Mouse (Mus musculus) bone marrow macrophage, adult 2 months (primary cell): ENCODE results near the gene Card10.

ENCODE experiments used
- CTCF ChIP-seq: IDR thresholded peaks from 2 replicates; pipeline ENCODE4 v1.5.1; 2012; ENCODE audit warnings: low read depth, mild to moderate bottlenecking, low read length, moderate library complexity
- POLR2A ChIP-seq: IDR thresholded peaks from 2 replicates; pipeline ENCODE4 v1.6.1; 2012; ENCODE audit warnings: mild to moderate bottlenecking, low read depth, low read length, borderline replicate concordance

- TF ChIP-seq CTCF: no peak
- TF ChIP-seq POLR2A: no peak
These were observed 26.8 kb upstream of the Card10 start for GRCm38 (mm10) chr15:78829636-78830035.
